Comparison of ENCODE assay signal across 19 mouse cellular contexts in the genomic region with DNA sequence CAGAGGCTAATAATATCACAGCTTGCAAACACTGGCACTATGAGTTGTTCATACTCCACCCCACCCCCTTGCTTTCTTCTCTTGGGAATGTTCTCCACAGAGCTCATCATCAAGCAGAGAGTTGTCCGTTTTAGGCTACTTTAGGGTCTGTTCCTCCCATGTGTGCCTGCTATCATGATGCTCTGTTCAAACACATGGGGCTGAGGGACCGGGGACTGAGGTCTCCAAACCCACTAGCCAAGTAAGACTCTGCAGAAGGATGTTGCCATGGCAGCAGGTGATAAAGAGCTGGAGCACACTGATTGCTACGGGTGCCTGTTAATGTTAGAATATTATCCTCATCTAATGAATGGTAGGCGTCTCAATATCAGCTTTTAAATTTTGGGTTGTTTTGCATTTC.
A peak's percentile ranks its signal among the peaks of the same experiment; 100 is the strongest.
DNase-seq lines count a peak whose midpoint lies in the region; ATAC-seq and TF ChIP-seq lines count a peak whose summit lies in the region.
"Had no signal": no experiment of that assay in that cellular context is flagged by ENCODE, and none has a peak within 500 bp of the region (broad histone marks: within the 10 kb centered on the region; RNA-seq: fewer than 3 reads in every experiment).

No protein-coding gene starts in this region.

- no peak overlapping the region for H3K4me3 ChIP-seq in midbrain, postnatal 0 days (ENCODE audit: low read depth, low read length)
- no peak overlapping the region for H3K4me3 ChIP-seq in midbrain, embryonic 15.5 days
- H3K4me3 ChIP-seq: embryonic facial prominence, embryonic 13.5 days; forebrain, embryonic 13.5 days; gastrocnemius, adult 2 months; heart, embryonic 13.5 days had no signal

- H3K4me2 ChIP-seq in midbrain, postnatal 0 days (ENCODE audit: low read depth, low read length, poor library complexity, severe bottlenecking) = no peak overlapping the region
- no peak overlapping the region for H3K4me2 ChIP-seq in midbrain, embryonic 15.5 days
- H3K4me2 ChIP-seq: embryonic facial prominence, embryonic 13.5 days; forebrain, embryonic 13.5 days; heart, embryonic 13.5 days had no signal

- no peak overlapping the region for H3K27ac ChIP-seq in midbrain, postnatal 0 days (ENCODE audit: low read depth, low read length)
- no peak overlapping the region for H3K27ac ChIP-seq in midbrain, embryonic 15.5 days
- H3K27ac ChIP-seq: embryonic facial prominence, embryonic 13.5 days; forebrain, embryonic 13.5 days; gastrocnemius, adult 2 months; heart, embryonic 13.5 days had no signal

- no peaks in the 10 kb centered on the region for H3K4me1 ChIP-seq in midbrain, postnatal 0 days (ENCODE audit: insufficient read depth, low read length)
- H3K4me1 ChIP-seq in midbrain, embryonic 15.5 days = no peaks in the 10 kb centered on the region
- H3K4me1 ChIP-seq: embryonic facial prominence, embryonic 13.5 days; forebrain, embryonic 13.5 days; heart, embryonic 13.5 days had no signal

- no peaks in the 10 kb centered on the region for H3K27me3 ChIP-seq in midbrain, postnatal 0 days (ENCODE audit: insufficient read depth, low read length)
- no peaks in the 10 kb centered on the region for H3K27me3 ChIP-seq in midbrain, embryonic 15.5 days (replicated peaks)
- H3K27me3 ChIP-seq: embryonic facial prominence, embryonic 13.5 days; forebrain, embryonic 13.5 days; heart, embryonic 13.5 days had no signal

- H3K9ac ChIP-seq in midbrain, postnatal 0 days (replicated peaks; ENCODE audit: low read length, poor library complexity, severe bottlenecking) = no peak overlapping the region
- H3K9ac ChIP-seq in midbrain, embryonic 15.5 days = no peak overlapping the region
- H3K9ac ChIP-seq: embryonic facial prominence, embryonic 13.5 days; forebrain, embryonic 13.5 days; heart, embryonic 13.5 days had no signal

- no peaks in the 10 kb centered on the region for H3K9me3 ChIP-seq in midbrain, postnatal 0 days (ENCODE audit: low read length)
- H3K9me3 ChIP-seq in midbrain, embryonic 15.5 days = no peaks in the 10 kb centered on the region
- H3K9me3 ChIP-seq: embryonic facial prominence, embryonic 13.5 days; forebrain, embryonic 13.5 days had no signal

- TF ChIP-seq CTCF in midbrain, postnatal 0 days (IDR thresholded peaks at IDR 0.05) = no peak

- no peak for DNase-seq in midbrain, postnatal 0 days (ENCODE audit: low spot score)
- peak; percentile 6 to 12 for DNase-seq in layer of hippocampus, adult 8-10 months (ENCODE audit: low spot score in 2 of 2)
- DNase-seq in layer of hippocampus, postnatal 14 days (ENCODE audit: low spot score in 2 of 2) = peak; percentile 37 to 50
- no peak for DNase-seq in ovary, postnatal 14 days (ENCODE audit: low spot score)
- no peak for DNase-seq in cerebellum, adult 9-11 months
- DNase-seq: adrenal gland, adult 8-10 months; adrenal gland, postnatal 36 days; cerebellum, adult 11 months; cerebellum, adult 8-10 months; cerebellum, postnatal 36 days; gastrocnemius, adult 2 months; gastrocnemius, postnatal 36 days; heart, adult 11 months; heart, postnatal 36 days had no signal

- 60% methylated on average over 4 of the region's 4 CpGs for WGBS in midbrain, postnatal 0 days
- WGBS in midbrain, embryonic 15.5 days = 72% methylated on average over 4 of the region's 4 CpGs

- H3K36me3 ChIP-seq in midbrain, postnatal 0 days (ENCODE audit: insufficient read depth, low read length) = no peaks in the 10 kb centered on the region
- no peaks in the 10 kb centered on the region for H3K36me3 ChIP-seq in midbrain, embryonic 15.5 days (replicated peaks)
- H3K36me3 ChIP-seq: embryonic facial prominence, embryonic 13.5 days; heart, embryonic 13.5 days had no signal

- 0 out of 2 replicates have a peak, but pooled peaks have one; percentile 49 for ATAC-seq in midbrain, postnatal 0 days (ENCODE audit: low FRiP score)
- ATAC-seq in midbrain, embryonic 15.5 days (replicated peaks) = no peak
- ATAC-seq: forebrain, embryonic 13.5 days; hindbrain, embryonic 16.5 days had no signal

Comparison
In these comparisons a context has a peak if more than half of its experiments do, and no peak if none do; other contexts are left out.
1. DNase-seq: peak in layer of hippocampus, adult 8-10 months (2 of 2) and layer of hippocampus, postnatal 14 days (2 of 2); none in midbrain, postnatal 0 days (single experiment), ovary, postnatal 14 days (single experiment) and cerebellum, adult 9-11 months (single experiment).